Mouse (Mus musculus) heart, postnatal 4 days (tissue): ENCODE results near the gene Ifi204. TPM values are rescaled to one million over a fixed set of nuclear protein-coding genes. Genes with fewer than 3 reads are reported as not detected.
"Not testable (repeated sequence)": the region's sequence is repeated elsewhere in the genome, so short reads cannot be mapped to it uniquely, and the experiment has no call there.

Experiments
- DNase-seq: peaks from one replicate; pipeline ENCODE4 v3.0.0; 2021
- total RNA-seq, 2 experiments: library from RNA; stranded (reverse); gene quantifications; 2 replicates each; pipeline ENCODE4 v1.2.3; 2021

Ifi204 gene
- 1 to 10 TPM in 1 of 2 experiments, under 1 TPM in 1; 0.92 to 1.1 TPM for total RNA-seq

- DNase-seq, result peak; percentile 15
Observed at GRCm38 (mm10) chr1:173766848-173767617, at the start of gene Ifi204. TSS of gene Ifi204 (minus strand) at chr1:173766943.

- not testable (repeated sequence) for DNase-seq
Observed at GRCm38 (mm10) chr1:173809294-173809693, 42.6 kb upstream of the Ifi204 start.

GRCm38 (mm10) chr1:173802689-173803281 is 36.0 kb upstream of the Ifi204 start:
- DNase-seq, result peak; percentile 12

GRCm38 (mm10) chr1:173802207-173802606 is 35.5 kb upstream of the Ifi204 start:
- DNase-seq, result not testable (repeated sequence)

GRCm38 (mm10) chr1:173801791-173802190 is 35.0 kb upstream of the Ifi204 start:
- DNase-seq, result not testable (repeated sequence)

- DNase-seq, result not testable (repeated sequence)
Observed at GRCm38 (mm10) chr1:173773457-173773856, 6.7 kb upstream of the Ifi204 start.

- DNase-seq, result not testable (repeated sequence)
Observed at GRCm38 (mm10) chr1:173760032-173760431, 6.7 kb downstream of the Ifi204 start.

- DNase-seq, result no peak
Observed at GRCm38 (mm10) chr1:173742262-173742661, 24.5 kb downstream of the Ifi204 start.

- no peak for DNase-seq
Observed at GRCm38 (mm10) chr1:173741656-173742055, 25.1 kb downstream of the Ifi204 start, which contains the start of gene Ifi207. TSS of gene Ifi207 (minus strand) at chr1:173741747.

GRCm38 (mm10) chr1:173740537-173740936 is 26.2 kb downstream of the Ifi204 start:
- no peak for DNase-seq

GRCm38 (mm10) chr1:173736986-173737385 is 29.8 kb downstream of the Ifi204 start:
- no peak for DNase-seq

GRCm38 (mm10) chr1:173735015-173735414 is 31.7 kb downstream of the Ifi204 start:
- DNase-seq, result not testable (repeated sequence)

- peak; percentile 40 for DNase-seq
Observed at GRCm38 (mm10) chr1:173733219-173733618, 33.5 kb downstream of the Ifi204 start.

Other genes with a start within 250 kb of the Ifi204 start
- gene Ifi214, start 231.0 kb downstream of the Ifi204 start, total RNA-seq, result not detected
- gene Ifi213, start 167.7 kb downstream of the Ifi204 start, total RNA-seq, result not detected
- under 1 TPM; 0.20 to 0.33 TPM for gene Ifi209, start 136.0 kb downstream of the Ifi204 start, total RNA-seq
- gene Ifi208, start 93.3 kb downstream of the Ifi204 start, total RNA-seq, result under 1 TPM; 0.10 to 0.14 TPM
- gene Ifi207, start 25.2 kb downstream of the Ifi204 start, total RNA-seq, result 1 to 10 TPM in 1 of 2 experiments, under 1 TPM in 1; 0.68 to 1.1 TPM
- gene Ifi211, start 146.1 kb upstream of the Ifi204 start, total RNA-seq, result under 1 TPM; 0.24 to 0.36 TPM
- 1 to 10 TPM; 5.5 to 5.8 TPM for gene Mndal, start 175.5 kb upstream of the Ifi204 start, total RNA-seq
- gene Ifi203, start 175.7 kb upstream of the Ifi204 start, total RNA-seq, result 1 to 10 TPM; 4.7 to 5.7 TPM
- gene Ifi202b, start 215.8 kb upstream of the Ifi204 start, total RNA-seq, result not detected